Mouse (Mus musculus) hindbrain, embryonic 16.5 days (tissue): Measurements from ENCODE around the gene Lrba. TPM values are rescaled to one million over a fixed set of nuclear protein-coding genes. Genes with fewer than 3 reads are reported as not detected.
A peak's percentile ranks its signal among the peaks of the same experiment; 100 is the strongest.

Source experiments
- ATAC-seq: fragments of 200-750 bp; cut with Nextera tagmentation; 2 replicates; pipeline ENCODE4 v1.8.0; 2017; ENCODE audit warnings: moderate TSS enrichment, moderate library complexity
- H3K27ac ChIP-seq: fragments of 300-500 bp; sonication (generic); 2 replicates; pipeline ENCODE4 v1.5.1; 2014; ENCODE audit warnings: low read depth, mild to moderate bottlenecking, control low read depth, low read length, moderate library complexity
- H3K27me3 ChIP-seq: fragments of 300-500 bp; sonication (generic); replicated peaks from 2 replicates; pipeline ENCODE4 v1.6.1; 2014; ENCODE audit warnings: low read length; ENCODE audit not compliant: control insufficient read depth, insufficient read depth
- H3K36me3 ChIP-seq: fragments of 300-500 bp; sonication (generic); 2 replicates; pipeline ENCODE4 v1.6.1; 2014; ENCODE audit warnings: mild to moderate bottlenecking, low read length, moderate library complexity, mixed read lengths; ENCODE audit not compliant: control insufficient read depth, insufficient read depth
- H3K4me1 ChIP-seq: fragments of 300-500 bp; sonication (generic); 2 replicates; pipeline ENCODE4 v1.6.1; 2014; ENCODE audit warnings: low read depth, low read length; ENCODE audit not compliant: control insufficient read depth, insufficient read depth
- H3K4me2 ChIP-seq: fragments of 300-500 bp; sonication (generic); 2 replicates; pipeline ENCODE4 v1.6.1; 2014; ENCODE audit warnings: mild to moderate bottlenecking, low read length, control low read depth, moderate library complexity
- H3K4me3 ChIP-seq: fragments of 300-500 bp; sonication (generic); 2 replicates; pipeline ENCODE4 v1.5.1; 2014; ENCODE audit warnings: mild to moderate bottlenecking, low read length, control low read depth, moderate library complexity
- H3K9ac ChIP-seq: fragments of 300-500 bp; sonication (generic); 2 replicates; pipeline ENCODE4 v1.6.1; 2014; ENCODE audit warnings: low read depth, mild to moderate bottlenecking, control low read depth, low read length, moderate library complexity
- H3K9me3 ChIP-seq: fragments of 300-500 bp; sonication (generic); 2 replicates; pipeline ENCODE4 v1.6.1; 2014; ENCODE audit warnings: mild to moderate bottlenecking, low read length, moderate library complexity; ENCODE audit not compliant: control insufficient read depth
- WGBS: fragments of 180-500 bp; shearing (Covaris S2); extraction: QIAGEN DNeasy Blood & Tissue Kit; methylation state at CpG from one replicate; pipeline ENCODE4 v1.1.7; 2014; 5-methylcytosine and 5-hydroxymethylcytosine counted together
- polyA plus RNA-seq: library from polyadenylated mRNA; unstranded; fragments of >200 nt; fragmentation: Nextera tagmentation; extraction: Ambion mirVana; gene quantifications from 2 replicates; pipeline ENCODE4 v1.2.1, GENCODE M21; 2015

Lrba gene
- polyA plus RNA-seq, 1 experiment from 2014 or later, result 6.1 TPM

DNA sequence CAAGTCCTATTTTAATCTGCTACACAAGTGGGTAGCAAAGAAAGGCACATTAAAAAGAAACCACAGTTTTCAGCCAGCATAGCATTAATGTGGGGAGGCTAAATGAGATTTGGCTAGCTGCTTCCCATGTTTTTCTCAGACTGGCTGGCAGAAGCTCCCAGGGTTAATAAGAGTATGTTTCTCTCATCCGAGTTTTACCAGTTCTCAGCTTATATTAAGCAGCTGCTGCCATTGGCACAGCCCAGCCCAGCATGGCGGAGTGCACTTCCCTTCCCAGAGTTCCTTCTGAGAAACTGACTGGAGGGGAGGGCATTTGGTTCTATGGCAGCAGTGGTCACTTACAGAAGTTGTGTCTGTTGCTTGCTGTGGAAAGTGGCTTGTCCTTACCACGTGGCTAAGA lies 514.4 kb downstream of the Lrba start:
- no peak for ATAC-seq
- Histone ChIP-seq H3K9me3 (no peaks in the 10 kb centered on the region), H3K4me3 (no peak overlapping the region), H3K4me2 (no peak overlapping the region), H3K4me1 (peaks cover 3% of the 10 kb centered on the region), H3K27me3 (no peaks in the 10 kb centered on the region), H3K9ac (no peak overlapping the region), H3K27ac (peak overlapping the region; percentile 16; the same call in 1 of the 2 replicates), H3K36me3 (no peaks in the 10 kb centered on the region)
- 63% methylated on average over 3 of the region's 3 CpGs for WGBS

DNA sequence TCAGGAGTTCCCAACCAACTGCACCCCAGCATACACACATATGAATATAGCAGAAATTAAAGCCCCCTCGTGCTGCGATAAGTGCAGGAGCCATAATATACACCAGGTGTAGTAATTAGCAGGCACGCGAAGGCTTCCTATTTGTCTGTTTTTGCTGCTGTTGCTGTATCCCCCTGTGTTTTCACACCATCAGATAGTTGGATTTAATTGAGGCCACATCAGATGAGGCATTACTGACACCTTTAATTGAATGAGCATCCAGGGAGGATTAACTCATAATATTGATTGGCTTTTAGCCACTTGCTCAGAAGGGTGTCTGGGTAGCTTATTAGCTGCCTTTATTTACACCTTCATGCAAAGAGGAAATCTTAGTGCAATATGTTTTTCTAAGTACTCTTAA lies 515.3 kb downstream of the Lrba start:
- Histone ChIP-seq H3K4me3 (no peak overlapping the region), H3K27ac (peak overlapping the region; percentile 59), H3K9me3 (no peaks in the 10 kb centered on the region), H3K9ac (no peak overlapping the region), H3K27me3 (no peaks in the 10 kb centered on the region), H3K36me3 (no peaks in the 10 kb centered on the region), H3K4me2 (no peak overlapping the region), H3K4me1 (peaks cover 4% of the 10 kb centered on the region)
- ATAC-seq, result peak; percentile 66
- WGBS, result 47% methylated on average over 4 of the region's 4 CpGs

DNA sequence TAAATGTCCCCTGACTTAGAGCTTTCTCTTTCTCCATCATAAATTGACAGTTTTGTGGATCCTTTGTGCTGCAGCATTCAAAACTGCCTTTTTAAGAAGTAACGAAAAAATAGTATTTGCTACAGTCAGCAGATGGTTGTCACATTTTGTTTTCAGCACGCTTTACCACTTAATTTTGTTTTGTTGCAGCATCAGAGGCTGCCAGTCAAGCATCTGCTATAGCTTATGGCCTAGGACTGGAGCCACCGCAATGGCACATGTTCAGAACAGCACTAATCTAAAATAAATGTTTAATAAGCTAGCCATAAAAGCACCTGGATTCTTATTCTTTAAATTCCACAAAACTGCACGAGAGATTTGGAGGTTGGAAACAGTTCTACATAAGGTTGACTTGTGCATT lies 520.9 kb downstream of the Lrba start:
- H3K36me3 ChIP-seq, result no peaks in the 10 kb centered on the region
- WGBS, result 34% methylated on average over 4 of the region's 4 CpGs
- peak overlapping the region; percentile 75 for H3K27ac ChIP-seq
- H3K4me2 ChIP-seq, result no peak overlapping the region
- H3K9me3 ChIP-seq, result no peaks in the 10 kb centered on the region
- peaks cover 9% of the 10 kb centered on the region for H3K4me1 ChIP-seq
- H3K9ac ChIP-seq, result no peak overlapping the region
- no peak overlapping the region for H3K4me3 ChIP-seq
- H3K27me3 ChIP-seq, result no peaks in the 10 kb centered on the region
- ATAC-seq, result peak; percentile 74

DNA sequence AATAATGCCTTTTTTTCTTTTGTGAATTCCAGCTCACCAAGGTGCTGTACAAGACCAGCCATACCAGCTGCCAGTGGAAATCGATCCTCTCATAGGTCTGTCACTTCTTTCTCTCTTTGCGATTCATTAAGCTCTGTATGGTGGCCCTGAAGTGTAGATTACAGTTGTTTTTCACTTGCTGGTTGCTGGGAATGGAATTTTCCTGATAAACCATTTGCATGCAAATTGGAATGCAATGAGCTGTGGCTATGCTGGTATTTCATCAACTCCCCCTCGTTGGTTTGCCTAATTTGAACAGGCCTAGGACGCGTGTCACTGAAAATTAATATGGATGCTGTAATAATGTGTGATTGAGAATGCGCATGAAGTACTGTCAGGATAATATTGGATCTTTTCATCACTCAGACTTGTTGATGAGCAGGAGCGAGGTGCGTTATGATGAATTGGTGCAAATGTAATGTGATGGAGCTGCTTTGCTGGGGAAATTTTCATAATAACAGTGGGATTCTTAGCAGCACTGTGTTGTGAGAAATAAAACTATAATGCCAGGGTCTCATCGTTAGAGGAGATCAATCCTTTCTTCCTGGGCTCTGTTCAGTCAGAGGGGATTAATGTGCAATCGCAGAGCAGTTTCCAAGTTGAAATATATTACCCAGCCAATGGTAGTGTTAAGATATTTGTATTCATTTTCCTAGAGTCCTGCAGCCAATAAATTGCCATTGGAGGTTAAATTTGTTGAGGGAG lies 521.5 kb downstream of the Lrba start:
- peaks cover 13% of the 10 kb centered on the region for H3K4me1 ChIP-seq
- H3K36me3 ChIP-seq, result no peaks in the 10 kb centered on the region
- no peak overlapping the region for H3K9ac ChIP-seq
- ATAC-seq, result peak; percentile 92
- H3K4me3 ChIP-seq, result no peak overlapping the region
- no peaks in the 10 kb centered on the region for H3K27me3 ChIP-seq
- H3K9me3 ChIP-seq, result no peaks in the 10 kb centered on the region
- peak overlapping the region; percentile 16 for H3K4me2 ChIP-seq
- 29% methylated on average over 10 of the region's 10 CpGs for WGBS
- peak overlapping the region; percentile 75 for H3K27ac ChIP-seq

DNA sequence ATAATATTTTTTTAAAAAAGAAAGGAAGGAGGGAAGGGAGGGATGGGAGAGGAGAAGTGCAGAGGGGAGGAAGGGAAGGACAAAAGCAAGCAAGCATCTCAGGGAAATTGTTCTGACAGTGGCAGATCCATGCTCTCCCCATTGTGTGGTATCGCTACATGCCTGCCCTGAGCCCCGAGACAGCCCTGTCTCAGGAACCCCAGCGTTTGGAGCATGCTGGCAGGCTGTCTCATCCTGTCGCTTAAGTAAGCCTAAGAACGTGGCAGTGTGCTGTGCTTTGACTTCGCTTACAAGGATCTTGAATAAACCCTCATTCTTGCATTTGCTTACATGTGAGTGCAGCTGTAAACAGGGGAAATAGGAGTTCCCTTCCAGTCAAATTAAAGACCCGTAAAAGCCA lies 526.2 kb downstream of the Lrba start:
- H3K27ac ChIP-seq, result peak overlapping the region; percentile 15
- no peaks in the 10 kb centered on the region for H3K27me3 ChIP-seq
- peaks cover 11% of the 10 kb centered on the region; the same call in 1 of the 2 replicates for H3K4me1 ChIP-seq
- no peaks in the 10 kb centered on the region for H3K36me3 ChIP-seq
- 19% methylated on average over 7 of the region's 7 CpGs for WGBS
- H3K4me3 ChIP-seq, result no peak overlapping the region
- no peak for ATAC-seq
- H3K9ac ChIP-seq, result peak overlapping the region; percentile 13
- no peaks in the 10 kb centered on the region for H3K9me3 ChIP-seq
- peak overlapping the region; percentile 5 for H3K4me2 ChIP-seq

DNA sequence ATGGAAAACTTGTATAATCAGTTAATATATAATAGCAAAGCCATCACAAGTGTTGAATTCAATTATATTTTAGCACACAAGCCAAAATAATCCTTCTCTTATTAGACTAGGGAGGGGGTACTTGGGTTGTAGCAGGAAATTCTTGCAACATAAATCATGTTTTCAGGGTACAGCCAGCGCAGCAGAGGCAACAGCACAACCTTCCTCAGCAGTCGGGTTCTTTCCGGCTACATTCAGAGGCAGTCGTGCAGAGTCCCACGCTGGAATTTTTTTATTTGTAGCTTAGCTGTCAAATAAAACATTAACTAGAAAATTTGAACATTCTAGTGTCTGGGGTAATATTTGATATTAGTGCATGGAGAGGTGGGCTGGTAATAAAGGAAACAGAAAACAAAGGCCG lies 529.7 kb downstream of the Lrba start:
- no peaks in the 10 kb centered on the region for H3K27me3 ChIP-seq
- WGBS, result 57% methylated on average over 6 of the region's 6 CpGs
- H3K9ac ChIP-seq, result no peak overlapping the region
- H3K4me1 ChIP-seq, result peaks cover 9% of the 10 kb centered on the region; the same call in 1 of the 2 replicates
- H3K4me3 ChIP-seq, result no peak overlapping the region
- no peak for ATAC-seq
- no peaks in the 10 kb centered on the region for H3K9me3 ChIP-seq
- H3K4me2 ChIP-seq, result peak overlapping the region; percentile 12; the same call in 1 of the 2 replicates
- H3K36me3 ChIP-seq, result no peaks in the 10 kb centered on the region
- H3K27ac ChIP-seq, result no peak overlapping the region

DNA sequence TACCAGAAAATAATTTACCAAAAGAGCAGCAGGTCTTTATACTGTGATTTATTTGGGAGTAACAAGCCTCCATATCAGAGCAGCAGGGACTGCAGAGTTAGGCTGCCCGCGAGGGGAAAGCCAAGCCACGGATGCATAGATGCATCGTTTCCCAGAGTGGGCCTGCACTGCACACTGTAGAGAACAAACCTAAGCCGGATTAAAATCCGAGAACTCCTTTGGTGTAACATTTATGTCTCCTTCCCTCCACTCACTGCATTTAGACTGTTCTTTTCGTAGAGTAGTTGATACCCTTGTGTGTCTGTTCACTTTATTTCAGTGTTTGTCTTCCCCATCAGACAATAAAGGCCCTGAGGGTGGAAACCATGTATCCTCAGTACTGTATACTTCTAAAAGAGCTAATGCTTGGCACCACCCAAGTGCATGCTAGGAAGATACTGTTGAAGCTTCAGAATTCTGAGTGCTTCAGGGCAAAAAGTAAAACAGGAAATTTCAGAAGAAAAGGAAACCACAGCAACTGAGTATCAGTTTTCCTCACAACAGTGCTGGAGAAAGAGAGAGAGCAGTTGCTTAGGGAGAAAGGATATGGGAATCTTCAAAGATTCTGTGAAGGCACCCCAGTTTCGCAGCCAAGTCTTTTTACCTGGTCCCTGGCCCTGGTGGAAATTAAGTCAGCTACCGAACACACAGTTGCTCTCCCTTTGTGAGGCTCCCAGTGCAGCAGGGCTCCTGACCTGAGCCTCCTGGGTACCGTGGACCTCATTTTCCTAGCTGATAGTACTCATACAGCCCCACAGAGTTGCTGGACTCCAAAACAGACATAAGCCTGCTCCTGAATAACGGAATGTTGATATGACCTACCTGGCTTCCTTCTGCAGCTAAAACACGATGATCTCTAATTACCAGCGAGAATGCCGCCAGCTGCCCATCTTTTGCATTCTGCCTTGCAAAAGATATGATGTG lies 530.4 kb downstream of the Lrba start:
- H3K4me2 ChIP-seq, result peak overlapping the region; percentile 36
- peak overlapping the region; percentile 75 for H3K27ac ChIP-seq
- WGBS, result 62% methylated on average over 14 of the region's 14 CpGs
- ATAC-seq, result 0 out of 2 replicates have a peak, but pooled peaks have one; percentile 60
- no peaks in the 10 kb centered on the region for H3K9me3 ChIP-seq
- H3K36me3 ChIP-seq, result no peaks in the 10 kb centered on the region
- peak overlapping the region; percentile 54 for H3K9ac ChIP-seq
- H3K4me1 ChIP-seq, result peaks cover 9% of the 10 kb centered on the region; the same call in 1 of the 2 replicates
- H3K27me3 ChIP-seq, result no peaks in the 10 kb centered on the region
- no peak overlapping the region for H3K4me3 ChIP-seq

DNA sequence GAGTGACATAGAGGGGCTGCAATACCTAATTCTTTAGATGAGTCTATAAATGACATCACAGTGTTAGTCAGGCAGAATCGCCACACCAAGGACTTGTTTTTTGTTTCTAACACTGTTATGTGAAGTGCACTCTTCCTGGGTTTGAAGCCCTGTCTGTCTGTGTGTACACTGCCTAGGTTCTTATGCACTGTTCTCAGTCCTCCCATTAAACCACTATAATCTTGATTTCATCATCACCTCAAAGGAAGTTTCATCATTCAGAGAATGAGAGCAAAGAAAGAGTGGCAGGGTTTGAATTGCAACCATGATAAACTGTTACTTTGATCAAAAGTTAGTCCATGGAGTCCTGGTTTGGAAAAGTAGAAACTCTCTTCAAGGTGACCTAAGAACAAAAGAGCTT lies 532.1 kb downstream of the Lrba start:
- WGBS, result 76% methylated on average over 1 of the region's 1 CpGs
- Histone ChIP-seq H3K9ac (no peak overlapping the region), H3K4me3 (no peak overlapping the region), H3K4me1 (peaks cover 3% of the 10 kb centered on the region; the same call in 1 of the 2 replicates), H3K27ac (no peak overlapping the region), H3K9me3 (no peaks in the 10 kb centered on the region), H3K27me3 (no peaks in the 10 kb centered on the region), H3K4me2 (no peak overlapping the region), H3K36me3 (no peaks in the 10 kb centered on the region)
- ATAC-seq, result no peak

DNA sequence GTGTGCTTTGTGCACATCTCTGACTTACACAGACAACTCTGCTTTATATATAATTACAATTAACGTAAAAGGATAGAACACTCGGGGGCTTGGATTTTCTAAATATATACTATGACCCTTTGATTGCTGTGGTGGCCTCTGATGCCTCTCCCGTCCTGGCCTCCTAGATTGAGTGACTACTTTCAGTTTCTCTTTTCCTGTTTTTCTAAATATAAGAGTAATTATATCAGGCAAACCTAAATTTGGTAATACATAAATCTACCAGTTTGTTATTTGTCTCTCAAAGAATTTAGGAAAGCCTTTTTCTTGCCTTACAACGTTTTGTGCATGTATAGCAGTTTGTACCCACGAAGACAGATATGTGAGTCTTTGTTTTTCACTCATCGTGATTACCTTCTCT lies 534.2 kb downstream of the Lrba start:
- H3K4me2 ChIP-seq, result peak overlapping the region; percentile 17; the same call in 1 of the 2 replicates
- no peaks in the 10 kb centered on the region for H3K36me3 ChIP-seq
- no peaks in the 10 kb centered on the region for H3K27me3 ChIP-seq
- no peak overlapping the region for H3K27ac ChIP-seq
- ATAC-seq, result no peak
- H3K9me3 ChIP-seq, result no peaks in the 10 kb centered on the region
- peaks cover 3% of the 10 kb centered on the region; the same call in 1 of the 2 replicates for H3K4me1 ChIP-seq
- no peak overlapping the region for H3K4me3 ChIP-seq
- H3K9ac ChIP-seq, result no peak overlapping the region
- WGBS, result 78% methylated on average over 6 of the region's 6 CpGs
